Mouse (Mus musculus) cerebellum, postnatal 36 days (tissue): ENCODE data around the gene Mboat2.

Experiments
- DNase-seq, 2 experiments: peaks; one replicate each; pipeline ENCODE4 v3.0.0; 2021 to 2022; ENCODE audit warnings: mixed read lengths in 2 of 2

Gene Mboat2

DNA sequence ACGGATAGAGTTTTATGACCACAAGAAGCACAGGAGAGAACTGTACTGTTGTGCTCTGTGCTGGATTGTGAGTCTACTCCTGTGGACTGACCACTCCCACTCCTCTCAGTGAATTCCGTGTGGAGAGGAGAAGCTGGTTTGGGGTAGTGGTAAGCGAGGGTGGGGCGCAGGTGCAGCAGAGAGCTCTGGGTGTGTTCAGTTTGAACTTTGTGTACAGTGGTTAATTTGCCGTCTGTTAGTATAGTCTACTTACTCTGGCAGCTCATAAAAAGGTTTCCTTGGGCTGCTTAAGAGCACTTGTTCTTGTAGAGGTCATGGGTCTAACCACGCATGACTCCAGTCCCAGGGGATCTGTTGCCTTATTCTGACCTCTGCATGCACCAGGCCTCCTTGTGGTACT, 36.0 kb downstream of the Mboat2 start:
- DNase-seq: no peak

DNA sequence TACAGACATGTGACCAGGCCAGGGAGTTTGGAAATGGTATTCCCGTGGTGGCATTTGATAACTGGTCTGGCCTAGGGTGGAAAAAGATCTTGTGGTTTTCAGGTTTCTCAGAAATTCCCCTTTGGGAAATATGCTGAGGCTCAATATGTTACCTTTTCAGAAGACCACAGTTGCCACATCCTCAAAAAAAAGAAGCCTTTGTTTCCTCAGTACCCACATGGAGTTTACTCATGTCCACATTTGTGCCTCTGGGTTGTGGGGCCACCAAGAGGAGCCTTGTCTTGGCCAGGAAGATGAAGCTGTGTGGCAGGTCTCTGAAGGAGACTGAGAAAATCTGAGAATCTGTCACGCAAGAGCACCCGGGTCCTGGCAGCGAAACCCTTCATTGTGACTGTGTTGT, 38.0 kb downstream of the Mboat2 start:
- no peak for DNase-seq

DNA sequence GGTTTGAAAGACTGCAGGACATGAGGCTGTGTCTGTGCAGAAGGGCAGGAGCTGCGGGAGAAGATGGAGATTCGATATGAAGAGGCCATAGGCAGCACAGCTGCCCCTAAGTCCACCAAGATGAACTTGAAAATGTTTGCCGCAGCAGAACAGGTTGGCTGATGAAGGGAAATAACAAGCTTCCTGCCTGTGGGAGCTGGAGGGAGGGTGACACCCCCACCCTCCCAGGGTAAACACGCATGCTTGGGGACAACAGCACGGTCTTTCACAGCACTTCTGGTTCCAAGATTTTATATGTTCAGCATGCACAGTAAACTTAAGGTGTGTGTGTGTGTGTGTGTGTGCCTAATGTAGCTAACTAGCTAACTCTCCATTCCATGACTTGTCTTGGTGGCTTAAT, 38.6 kb downstream of the Mboat2 start:
- DNase-seq: no peak

DNA sequence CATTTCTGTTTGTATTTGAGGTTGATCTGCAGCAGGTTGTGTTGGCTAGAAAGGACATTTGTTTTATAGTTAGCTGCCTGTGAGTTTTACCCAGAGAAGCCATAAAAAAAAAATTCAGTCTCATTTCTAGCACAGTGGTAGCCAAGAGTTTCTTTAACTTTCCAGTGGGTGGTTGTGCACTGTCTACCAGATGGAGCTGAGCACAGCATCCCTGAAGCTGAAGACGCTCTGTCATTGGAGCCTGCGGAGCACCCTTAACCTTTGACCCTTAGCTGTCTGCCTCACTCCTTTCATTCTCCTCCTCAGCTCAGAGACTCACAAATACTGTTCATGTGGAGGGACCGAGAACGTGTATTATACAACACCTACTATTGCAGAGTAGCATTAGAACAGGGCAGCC, 40.2 kb downstream of the Mboat2 start:
- DNase-seq: no peak

DNA sequence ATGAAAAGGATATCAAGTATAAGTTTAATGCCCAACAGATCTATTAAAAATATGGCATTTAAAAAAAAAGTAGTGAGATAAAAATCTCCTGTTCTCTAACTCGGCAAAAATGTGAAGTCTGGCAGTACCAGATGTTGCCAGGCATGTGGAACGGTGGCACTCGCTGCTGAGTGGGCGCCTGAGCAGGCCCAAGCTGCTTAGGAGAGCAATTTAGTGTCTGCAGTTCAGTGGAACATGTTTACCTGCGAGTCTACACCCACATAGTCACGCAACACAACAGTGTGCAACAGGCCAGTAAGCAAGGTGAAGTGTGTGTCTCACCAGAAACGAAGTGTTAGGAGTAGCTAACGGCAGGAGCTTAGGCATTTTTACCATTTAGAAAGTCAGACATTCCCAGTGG, 41.6 kb downstream of the Mboat2 start:
- DNase-seq: no peak

DNA sequence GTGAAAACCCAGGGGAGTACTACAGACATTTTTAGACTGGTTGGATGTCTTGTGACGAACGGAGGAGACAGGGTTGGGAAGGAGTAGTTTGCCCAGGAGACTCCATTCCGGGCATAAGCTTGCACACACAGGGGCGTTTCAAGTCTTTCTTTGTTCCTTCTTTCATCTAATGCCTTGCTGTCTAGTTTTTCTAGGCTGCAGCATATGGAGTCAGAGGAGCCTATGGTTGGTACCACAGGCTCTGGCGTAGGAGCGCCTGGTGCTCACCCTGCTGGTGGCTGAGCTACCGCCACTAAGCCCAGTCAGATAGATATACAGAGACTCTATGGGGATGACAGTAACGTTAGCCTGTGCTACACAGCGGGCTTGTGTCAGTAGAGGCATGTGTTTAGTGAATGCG, 42.0 kb downstream of the Mboat2 start:
- no peak for DNase-seq

DNA sequence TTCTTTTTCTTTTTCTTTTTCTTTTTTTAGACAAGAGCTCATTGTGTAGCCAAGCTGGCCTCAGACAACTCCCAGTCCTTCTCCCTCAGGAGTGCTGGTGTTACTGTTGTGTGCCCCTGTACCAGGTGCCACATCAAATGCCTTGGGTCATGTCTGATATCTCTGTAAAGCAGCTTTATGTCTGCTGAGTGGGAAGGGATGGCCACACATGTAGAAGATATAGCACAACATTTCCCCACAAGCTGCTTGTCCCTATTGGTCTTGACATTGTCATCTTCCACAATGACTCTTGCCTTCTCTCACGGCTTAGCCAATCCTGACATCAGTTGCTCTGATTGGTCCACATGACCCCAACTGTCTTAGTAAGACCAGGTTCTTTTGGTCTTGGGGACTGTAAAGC, 45.2 kb downstream of the Mboat2 start:
- no peak for DNase-seq

DNA sequence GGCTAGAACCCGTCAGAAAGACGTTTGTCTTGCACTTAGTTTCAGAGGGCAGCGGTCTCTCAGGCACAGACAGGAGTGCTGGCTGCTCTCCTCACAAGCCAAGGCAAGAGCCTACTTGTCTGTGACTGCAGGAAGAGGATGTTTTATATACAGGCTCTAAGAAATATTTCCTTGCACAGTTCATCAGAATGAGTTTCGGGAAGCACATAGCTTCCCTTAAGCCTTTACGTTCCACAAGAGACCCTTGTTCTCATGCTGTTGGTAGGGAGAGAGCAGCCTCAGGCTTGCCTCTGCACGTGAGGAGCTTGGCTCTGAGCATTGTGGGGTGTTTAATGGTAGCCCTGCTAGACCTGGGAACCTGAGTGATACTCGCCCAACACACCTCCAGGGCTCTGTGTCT, 46.6 kb downstream of the Mboat2 start:
- no peak for DNase-seq

DNA sequence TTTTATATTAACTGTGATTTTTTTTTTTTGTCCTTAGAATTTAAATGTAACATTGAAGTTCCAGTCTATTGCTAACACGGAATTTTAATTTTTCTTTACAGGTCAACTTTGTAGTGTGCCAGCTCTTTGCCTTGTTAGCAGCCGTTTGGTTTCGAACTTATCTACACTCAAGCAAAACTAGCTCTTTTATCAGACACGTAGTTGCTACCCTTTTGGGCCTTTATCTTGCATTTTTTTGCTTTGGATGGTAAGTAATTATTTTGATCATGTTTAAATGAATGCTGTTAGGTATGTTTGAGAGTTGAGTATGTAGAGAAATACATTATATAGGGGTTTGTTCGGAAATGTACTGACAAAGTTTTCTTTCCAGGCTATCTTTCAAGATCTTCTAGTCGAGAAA, 47.4 kb downstream of the Mboat2 start:
- no peak for DNase-seq

DNA sequence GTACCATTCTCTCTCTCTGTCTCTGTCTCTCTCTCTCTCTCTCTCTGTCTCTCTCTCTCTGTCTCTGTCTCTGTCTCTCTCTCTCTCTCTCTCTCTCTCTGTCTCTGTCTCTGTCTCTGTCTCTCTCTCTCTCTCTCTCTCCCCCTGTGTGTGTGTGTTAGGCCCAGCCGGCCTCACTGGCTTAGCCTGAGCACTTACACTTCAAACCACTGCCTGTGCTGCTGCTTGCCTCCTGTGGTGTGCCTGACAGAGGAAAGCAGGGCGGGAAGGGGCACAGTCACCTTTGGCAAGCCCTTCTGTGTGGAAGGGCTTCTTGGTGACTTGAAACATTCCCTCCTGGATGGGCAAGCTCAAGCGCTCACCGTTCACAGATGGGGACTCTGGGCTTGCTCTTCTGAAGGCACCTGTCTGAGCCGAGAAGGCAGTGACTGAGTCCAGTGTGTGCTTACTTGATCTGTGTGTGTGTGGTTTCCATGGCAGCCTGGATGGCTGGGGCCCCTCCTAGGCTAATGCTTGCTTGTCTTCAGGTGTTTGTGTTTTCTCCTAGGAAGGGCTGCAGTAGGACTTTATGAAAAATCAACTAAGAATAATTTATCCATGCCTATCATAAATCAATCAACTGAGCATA, 48.2 kb downstream of the Mboat2 start:
- DNase-seq: no peak

DNA sequence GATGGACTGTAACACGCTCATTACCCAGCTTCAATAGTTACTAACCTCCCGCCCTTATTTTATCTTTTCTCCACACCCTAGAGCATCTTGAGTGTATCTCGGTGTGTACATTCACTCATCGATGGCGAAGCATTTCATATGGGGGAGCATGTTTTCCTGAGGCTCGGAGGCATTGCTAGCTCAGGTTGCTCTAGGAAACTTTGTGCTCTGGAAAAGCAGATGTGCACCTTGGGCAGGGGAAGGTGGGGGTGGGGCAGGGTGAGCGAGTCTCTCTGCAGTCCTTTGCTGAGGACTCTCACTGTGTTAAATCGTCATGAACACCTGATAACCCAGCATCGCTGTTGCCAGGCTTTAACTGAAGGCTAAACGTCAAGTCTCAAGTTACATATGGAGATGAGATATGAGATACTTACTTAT, 48.9 kb downstream of the Mboat2 start:
- no peak for DNase-seq

DNA sequence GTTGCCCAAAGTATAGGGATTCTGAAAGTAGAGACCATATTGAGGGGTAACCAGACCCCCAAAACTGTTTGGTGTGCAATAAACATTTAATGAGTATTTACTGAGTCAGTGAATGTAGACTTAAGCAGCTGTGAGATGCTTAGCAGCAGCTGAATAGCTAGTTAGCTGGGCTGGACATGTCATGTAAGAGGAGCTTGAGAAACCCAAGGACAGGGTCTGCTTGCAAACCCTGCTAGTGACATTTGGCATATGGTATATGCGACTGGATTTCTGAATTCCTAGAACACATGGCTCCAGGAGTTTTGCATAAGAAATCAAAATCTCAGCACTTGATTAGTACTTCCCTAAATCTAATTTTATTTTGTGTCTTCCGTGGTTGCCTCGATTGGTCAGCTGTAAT, 52.6 kb downstream of the Mboat2 start:
- DNase-seq: no peak

DNA sequence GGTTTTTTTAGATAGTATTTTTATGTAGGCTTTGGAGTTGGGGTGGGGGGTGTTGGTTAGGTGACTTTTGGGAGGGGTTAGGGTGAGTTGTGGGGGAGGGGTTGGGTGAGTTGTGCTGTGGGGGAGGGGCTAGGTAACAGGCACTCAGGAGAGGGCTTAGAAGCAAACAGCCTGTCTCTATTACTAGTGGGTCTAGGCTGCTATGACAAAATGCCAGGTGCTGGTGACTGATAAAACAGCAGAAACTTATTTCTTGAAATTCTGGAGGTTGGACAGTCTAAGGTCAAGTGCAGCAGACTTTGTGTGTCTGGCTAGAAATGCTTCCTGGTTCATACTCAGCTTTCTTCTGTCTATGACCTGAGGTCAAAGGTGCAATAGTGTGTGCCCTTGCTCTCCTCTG, 56.1 kb downstream of the Mboat2 start:
- no peak for DNase-seq

DNA sequence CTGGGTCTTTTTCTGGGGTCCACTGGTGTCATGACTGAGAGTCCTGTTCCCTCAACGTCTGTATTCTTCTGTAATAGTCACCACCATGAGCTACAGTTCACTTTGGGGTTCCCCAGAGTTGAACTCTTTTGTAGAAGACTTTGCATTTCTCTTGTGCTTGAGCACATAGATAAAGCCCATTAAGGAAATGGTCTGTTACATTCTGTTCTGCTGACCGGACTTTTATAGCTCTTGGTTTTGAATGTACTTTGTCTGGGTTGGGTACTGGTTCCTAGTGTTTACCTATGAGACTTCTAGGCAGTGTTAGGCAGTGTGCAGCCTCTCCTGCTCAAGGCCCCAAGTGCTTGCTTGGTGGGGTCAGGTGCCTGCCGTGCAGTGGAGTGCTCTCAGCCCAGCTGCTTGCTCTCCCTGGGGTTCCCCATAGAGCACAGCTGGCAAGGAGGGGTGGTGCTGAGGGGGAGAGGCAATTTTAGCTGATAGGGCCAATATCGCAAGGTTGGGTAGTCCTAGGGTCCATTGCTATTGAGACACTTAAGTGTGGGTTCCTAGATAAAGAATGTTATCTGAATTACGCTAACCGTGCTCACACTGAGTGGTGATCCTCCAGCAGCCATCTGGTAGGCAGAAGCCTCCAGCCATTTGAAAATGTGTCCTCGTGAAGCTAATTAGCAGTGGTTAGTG, 58.8 kb downstream of the Mboat2 start:
- DNase-seq: no peak

DNA sequence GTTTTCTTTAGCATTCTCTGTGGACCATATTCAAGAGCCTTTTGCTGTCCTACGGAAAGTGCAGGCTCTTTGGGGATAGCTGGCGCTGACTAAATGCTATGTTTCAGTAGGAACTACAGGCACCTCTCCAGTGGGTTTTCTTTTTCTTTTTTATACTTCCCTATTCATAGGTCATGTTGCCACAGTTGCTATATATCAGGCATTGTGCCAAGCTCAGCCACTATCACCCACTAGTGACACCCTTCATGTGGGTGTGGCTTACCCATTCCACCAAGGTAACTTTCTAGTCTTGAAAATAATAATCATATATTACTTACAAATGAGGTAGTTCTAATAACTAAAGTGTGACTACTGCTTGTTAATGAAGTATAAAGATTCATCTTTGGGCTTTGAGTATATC, 59.5 kb downstream of the Mboat2 start:
- no peak for DNase-seq

DNA sequence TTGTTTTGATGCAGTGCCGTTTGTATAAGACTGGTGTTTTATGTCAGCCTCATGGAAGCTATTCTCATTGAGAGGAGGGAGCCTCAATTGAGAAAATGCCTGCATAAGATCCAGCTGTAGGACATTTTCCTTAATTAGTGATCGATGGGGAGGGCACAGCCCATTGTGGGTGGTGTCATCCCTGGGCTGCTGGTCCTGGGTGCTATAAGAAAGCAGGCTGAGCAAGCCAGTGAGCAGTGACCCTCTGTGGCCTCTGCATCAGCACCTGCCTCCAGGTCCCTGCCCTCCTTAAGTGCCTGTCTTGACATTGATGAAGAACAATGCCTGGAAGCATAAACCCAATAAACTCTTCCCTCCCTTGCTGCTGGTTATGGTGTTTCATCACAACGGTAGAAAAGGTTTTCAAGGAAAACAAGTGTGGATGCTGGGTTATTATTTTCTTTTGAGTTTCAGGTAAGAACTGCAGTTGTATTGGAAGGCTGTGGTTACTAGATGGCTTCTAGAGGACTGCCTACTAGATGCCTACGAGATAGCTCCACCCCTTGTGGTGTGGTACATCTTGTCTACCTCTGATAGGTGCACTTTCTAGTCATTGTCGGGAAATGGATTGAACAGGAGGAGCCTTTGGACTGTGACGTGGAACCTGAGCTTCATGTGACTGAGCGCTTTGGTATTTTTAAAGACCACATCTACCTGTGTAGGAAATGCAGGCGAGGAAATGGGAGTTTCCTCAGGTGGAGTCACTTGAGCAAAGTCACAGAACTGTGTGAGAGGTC, 60.2 kb downstream of the Mboat2 start:
- DNase-seq: no peak

DNA sequence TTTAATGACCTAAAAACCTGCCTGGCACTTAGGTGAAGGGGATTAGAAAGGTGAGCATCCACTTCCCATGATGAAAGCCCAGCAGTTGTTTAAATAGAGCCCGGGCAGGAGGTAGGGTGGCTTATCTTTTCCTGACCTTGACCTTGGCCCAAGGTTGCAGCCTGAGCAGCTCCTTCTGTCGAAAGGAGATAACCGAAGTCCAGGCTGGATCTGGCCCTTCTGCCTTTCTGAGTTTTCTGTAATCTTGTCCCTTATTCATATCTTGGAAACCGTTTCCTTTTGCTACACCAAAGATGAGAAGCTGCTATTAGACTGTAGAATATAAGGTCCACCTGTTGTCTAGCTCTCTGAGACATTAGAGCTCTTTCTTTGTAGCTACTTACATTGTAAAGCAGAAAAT, 61.9 kb downstream of the Mboat2 start:
- no peak for DNase-seq

DNA sequence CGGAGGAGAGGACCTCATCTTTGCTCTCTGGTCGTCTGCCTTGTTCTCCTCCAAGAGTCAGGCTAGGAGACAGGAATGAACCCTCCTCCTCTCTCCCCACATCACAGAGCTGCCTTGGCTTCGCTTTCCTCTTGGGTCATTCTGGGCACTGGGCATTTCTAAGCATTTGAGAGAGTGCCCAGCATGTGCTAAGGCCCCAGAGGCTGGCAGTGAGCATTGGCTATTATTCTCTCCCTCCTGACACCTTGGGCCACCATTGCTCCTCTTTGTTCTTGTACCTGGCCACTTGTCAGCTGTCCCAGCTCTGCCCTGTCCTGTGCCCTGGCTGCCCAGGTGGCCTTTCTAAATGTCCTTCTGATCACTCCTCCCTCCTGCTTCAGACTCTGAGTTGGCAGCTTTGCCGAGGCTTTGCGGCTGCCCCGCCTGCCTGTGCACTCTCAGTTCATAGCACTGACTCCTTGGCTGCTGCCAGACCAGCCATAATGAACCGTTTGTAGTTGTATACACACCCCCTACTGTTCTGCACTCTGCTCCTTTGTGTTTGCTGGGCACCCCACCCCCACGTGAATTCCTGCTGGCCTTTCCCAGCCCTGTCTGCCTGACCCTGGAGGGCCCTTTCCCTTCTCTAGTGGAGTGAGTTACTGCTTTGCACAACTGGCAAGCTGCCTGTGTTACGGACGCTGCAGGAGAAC, 63.2 kb downstream of the Mboat2 start:
- DNase-seq: peak; percentile 30 to 38

DNA sequence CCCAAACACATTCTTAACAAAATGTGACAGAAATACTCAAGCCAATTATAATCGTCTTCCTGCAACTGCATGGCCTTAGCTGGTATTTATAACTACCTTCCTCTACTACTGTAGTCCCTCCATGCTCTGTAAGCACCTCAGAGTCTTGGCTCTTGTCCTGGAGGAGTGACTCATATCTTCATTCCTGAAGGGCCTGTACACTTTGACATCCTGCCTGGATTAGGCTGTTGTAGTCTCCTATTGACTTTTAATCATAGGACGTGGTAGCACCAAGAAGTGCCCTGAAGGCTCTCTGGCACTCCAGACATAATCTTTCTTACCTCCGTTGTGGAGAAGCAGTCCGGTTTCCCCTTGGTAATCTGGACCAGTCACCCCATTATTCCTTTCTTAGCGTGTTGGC, 64.7 kb downstream of the Mboat2 start:
- DNase-seq: no peak

DNA sequence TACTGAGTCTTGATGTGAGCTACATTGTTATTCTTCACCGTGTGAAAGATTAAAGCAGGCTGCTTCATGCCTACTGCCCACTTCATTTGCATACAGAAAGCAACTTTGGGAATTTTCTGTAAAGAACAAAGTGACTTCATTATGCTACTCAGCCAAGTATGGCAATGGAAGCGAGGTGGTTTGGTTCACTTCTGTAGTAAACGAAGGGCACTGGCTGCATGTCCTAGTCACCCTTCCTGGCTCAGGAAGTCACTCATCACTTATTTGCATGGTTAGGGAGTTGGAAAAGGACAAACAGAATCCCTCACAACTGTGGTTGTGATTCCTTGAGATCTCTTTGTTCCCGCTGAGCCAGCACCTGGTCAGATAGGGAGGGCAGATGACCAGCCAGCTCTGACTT, 66.7 kb downstream of the Mboat2 start:
- DNase-seq: no peak

DNA sequence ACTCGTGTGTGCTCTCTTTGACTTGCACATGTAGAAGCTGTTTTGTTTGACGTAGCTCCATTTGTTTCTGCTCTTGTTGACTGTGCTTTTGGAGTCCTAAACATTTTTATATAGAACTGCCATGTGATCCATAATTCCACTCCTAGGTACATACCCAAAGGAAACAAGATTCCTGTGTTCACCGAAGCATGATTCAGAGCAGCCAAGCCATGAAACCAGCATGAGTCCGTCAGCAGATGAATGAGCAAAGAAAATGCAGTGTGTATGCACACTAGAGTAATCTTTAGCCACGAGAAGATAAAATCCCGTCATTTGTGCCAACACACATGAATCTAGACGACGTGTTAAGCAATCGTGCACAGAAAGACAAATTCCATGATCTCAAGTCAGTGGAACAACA, 67.5 kb downstream of the Mboat2 start:
- DNase-seq: no peak

DNA sequence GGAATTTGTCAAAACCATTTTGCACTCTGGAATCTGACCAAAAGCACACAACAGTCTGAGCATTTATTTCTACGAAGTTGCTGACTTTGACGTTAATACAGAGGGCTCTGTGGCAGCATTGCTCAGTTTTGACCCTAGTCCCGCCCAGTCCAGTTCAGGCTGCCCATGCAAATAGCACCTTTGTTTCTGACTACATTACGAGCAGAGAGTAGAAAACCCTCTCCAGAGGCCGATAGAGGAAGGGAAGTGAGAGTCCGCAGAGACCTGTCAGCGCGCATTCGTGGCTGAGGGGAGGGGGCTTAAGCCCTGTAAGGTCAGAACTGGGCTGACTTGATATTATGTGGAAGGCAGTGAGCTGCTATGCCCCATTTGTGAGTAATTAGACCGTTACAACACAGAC, 69.0 kb downstream of the Mboat2 start:
- DNase-seq: no peak

DNA sequence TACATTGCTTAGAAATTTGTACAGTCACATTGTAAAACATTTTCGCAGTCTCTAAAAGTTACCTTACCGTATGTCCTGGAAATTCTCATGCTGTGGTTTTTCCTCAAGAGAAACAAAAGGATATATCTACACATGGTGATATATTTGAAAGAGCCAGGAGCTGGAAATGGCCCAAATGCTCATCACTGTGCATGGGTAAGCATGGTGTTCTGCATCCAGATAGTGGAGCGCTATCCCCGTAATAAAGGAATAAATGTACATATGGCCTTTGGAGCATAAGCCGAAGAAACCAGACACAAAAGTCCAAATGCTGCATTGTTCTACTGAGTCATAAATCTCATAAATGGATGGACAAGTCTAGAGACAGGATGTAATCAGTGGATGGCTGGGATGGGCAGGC, 72.1 kb downstream of the Mboat2 start:
- DNase-seq: no peak

DNA sequence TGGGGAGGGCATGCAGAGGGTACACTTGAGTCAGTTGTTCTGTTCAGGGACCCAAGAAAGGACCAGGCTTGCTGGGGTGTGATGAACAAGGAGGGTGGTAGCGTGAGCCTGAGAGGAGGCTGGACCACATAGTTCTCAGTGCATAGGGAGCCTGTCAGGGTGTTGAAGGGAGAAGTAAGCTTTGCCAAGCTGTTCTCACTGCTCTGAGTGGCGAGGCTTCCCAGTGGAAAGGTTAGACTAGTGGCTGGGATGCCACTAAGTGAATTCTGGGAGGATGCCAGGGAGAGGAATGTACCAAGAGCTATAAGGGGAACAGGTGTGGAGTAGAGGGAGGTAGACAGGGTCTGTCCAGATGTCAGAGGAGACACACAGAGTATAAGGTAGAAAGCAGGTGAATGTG, 77.2 kb downstream of the Mboat2 start:
- no peak for DNase-seq
